Mouse (Mus musculus) right cerebral cortex, postnatal 36 days (tissue): ENCODE measurements at regions not wholly inside any gene's neighbourhood (a gene's known extent, or its start where the extent isn't known, plus 50 kb on each side); places are given as distances from the start of the nearest gene placed in this dataset.

ENCODE experiments used
- DNase-seq, 2 experiments: peaks; one replicate each; pipeline ENCODE4 v3.0.0; 2022; ENCODE audit warnings: low spot score in 2 of 2, mixed read lengths in 1 of 2

DNA sequence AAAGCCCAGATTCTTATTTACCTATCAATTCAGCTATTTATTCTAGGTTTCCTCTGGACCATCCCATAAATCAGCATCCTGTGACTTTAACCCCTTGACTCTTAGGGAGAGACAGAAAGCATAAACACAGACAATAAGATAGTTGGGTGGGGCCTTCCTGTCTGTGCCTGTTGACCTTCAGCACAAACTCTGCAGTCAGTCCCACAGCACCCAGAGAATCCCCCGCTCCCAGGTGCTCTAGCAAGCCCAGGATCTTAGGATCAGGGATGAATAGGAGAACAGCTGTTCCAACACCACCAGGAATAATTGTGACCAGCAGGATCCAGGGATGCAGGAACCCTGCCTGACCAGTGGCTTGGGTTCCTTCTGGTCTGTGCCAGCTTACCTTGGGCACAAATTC is 107.8 kb downstream of the Basp1 start:
- no peak for DNase-seq

DNA sequence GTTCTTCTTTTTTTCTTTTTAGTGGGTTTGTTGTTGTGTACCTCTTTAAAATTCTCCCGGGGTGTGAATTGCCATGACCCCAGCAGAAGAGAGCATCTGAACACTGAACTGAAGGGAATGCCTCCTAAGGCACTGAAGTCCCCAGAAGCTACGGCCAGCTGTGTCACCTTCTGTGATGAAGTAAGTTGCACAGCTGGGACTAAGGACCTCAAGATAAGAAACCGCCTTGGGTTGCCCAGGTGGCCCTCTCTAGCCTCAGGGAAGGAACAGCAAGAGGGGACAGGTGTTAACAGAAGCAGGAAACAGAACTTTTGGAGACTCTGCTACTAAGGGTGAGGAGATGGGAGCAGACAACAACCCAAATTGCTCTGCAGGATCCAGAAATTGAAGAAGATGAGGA is 110.2 kb downstream of the Basp1 start:
- no peak for DNase-seq

DNA sequence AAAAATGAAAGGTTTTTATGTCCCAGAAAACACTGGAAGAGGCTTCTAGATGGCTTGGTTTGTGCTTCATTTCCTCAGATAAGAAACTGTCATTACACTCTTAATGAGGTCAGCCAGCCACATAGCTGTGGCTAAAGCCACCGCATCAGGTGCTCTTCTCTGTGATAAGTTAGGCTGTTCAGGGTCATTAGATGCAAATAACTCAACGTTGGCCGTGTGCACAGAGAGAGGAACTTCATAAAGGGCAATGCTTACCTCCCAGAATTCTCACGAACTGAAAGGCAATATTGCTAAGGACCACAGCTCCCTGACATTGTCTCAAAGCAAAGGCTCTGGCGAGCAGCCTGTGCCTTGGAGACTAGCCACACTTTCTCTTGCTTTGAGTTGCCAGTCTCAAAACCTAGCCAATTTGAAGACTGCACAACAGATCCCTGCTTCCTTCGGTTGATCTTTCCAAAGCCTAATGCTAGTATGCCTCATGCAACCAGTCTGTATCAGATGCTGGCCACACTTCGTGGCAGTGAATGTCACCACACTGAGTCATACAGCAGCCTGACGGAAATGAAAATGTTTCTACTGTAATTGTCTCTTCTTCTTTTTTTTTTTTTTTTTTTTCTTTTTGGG is 110.8 kb downstream of the Basp1 start:
- no peak for DNase-seq

DNA sequence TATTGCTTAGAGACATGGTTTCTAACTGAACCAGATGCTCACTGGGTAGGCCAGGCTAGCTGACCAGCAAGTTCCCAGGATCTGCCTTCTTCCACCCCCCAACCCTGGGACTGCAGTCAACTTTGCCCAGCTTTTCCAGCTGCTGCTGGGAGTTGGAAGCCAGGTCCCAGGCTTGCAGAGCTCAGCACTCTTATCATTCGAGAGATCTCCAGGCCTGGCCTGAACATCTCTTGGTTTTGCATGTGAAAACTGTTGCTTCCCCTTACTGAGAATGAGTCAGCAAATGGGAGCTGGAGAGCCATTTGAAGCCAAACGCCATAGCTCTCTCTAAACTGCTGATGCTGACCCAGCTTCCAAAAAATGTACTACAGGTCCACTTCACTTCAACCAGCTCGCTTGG is 111.8 kb downstream of the Basp1 start:
- no peak for DNase-seq

DNA sequence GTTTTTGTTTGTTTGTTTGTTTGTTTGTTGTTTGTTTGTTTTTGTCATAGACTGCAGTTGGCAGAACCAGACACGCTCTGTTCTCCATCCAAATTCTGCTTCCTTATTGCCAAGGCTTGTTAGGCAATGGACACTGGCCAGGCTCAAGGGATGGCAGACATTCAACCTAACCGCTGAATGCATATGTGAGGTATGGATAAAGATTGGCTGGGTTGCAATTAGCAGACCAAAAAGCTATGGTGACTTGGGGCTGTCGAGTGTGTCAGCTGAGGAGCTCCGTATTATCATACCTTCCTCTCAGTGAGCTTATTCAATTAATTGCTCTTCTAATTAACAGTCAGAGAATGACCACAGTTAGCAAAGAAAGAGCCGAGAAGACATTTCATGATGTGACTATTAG is 116.3 kb downstream of the Basp1 start:
- no peak for DNase-seq

DNA sequence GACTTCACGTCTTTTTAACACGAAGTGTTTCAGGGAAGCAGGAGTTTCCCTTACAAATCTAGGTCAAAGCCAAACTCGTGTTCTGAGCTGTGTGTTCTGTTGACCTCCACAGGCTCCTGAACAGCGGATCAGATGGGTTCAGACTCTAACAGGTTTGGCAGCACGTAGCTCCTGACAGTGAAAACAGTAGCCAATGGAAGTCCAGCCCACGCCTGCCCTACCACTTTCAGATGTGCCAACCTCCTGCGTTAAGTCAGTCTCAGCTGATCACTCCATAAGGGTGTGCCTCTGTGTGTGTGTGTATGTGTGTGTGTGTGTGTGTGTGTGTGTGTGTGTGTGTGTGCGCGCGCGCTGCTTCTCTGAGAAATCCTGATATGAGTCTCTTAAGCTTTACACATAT is 116.8 kb downstream of the Basp1 start:
- no peak for DNase-seq

DNA sequence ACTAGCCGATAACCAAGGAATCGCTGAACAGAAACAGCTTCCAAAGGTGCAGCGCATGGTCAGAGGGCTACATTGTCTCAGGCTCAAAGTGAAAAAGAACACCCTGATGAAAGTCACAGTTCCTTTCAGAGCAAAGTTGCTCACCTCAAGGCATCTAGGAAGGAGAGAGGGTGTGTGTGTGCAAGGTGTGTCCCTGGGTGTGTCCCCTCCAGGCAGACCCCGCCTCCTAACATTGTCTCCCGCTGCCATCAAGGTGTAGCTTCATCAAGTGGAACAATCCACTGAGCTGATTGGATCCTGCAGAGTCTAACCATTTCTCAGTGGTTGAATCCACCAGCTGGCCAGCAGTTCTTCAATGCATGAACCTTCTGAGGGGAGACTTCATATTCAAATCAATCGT is 117.8 kb downstream of the Basp1 start:
- DNase-seq, result no peak

DNA sequence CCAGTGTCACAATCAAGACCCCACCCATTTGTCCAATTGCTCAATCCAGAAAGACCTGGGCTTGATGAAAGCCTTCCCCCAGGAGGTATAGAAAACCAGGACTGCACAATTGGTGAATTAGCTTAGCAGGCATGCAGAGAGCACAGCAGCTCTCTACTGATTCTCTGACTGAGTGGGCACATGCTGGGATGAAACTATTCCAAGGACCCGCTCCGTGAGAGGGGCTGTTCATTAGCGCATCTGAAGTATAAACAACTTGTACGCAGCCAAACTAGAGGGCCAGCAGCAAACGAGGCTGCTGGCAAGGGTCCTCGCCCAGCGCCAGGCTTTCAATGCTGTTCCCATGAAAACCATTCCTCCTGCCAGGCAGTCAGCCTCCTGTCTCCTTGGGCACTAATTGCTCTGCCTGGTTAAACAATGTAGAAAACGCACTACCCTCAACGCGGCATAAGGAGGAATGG is 122.3 kb downstream of the Basp1 start:
- DNase-seq, result peak; percentile 26 to 33

DNA sequence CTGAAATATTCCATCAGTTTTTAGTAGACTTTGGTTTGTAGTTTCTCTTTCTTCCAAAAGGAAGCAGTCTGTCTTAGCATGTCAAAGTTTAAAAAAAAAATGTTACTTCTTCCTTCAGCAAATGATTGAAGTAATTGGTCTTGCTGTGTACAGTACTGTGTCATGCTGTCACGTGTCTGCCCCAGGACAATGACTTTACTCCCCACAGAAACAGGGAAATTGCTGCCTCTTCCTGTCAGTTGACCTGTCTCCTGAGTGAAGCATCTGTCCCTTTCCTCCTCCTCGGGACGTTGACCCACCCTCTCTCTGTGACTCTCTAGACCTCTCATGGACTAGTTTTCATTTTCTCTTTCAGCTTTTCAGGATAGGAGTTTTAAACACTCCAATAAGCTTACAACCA is 125.7 kb downstream of the Basp1 start:
- DNase-seq, result no peak

DNA sequence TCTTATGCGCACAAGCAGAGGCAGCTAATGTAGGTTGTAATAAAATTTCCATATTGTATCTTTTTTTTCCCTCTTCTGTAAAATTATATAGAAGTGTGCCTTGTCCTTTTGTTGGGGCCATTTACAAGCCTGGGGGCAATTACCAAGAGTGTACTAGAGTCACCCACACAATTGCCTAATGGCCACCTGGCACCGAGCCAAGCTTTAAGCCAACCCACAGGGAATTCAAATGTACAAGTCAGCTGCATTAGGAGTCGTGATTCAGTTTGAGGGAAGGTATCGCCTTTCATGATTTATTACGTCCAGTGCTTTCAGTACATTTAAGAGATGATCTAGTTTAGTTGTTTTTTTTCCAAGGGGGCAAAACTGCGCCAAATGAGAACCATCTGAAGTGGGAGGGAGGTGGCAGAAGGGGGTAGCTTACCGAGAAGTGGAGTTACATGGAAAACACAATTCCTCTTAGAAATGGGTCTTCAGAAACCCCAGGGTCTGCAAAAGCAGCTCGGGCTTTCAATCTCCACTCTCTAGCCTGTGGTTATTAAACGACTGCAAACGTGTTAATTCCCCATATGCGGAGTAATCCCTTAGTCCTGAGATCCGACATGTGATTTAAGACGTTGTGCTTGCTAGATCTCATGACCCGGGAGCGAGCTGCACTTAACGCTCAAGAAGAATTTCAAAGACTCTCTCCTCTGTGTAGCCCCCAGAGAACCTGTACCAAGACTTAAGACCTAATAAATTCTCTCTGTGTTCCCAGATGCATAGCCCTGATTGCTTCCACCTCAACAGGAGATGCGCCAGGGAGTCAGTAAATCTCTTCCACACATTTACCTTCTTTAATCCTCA is 129.0 kb downstream of the Basp1 start:
- no peak for DNase-seq

DNA sequence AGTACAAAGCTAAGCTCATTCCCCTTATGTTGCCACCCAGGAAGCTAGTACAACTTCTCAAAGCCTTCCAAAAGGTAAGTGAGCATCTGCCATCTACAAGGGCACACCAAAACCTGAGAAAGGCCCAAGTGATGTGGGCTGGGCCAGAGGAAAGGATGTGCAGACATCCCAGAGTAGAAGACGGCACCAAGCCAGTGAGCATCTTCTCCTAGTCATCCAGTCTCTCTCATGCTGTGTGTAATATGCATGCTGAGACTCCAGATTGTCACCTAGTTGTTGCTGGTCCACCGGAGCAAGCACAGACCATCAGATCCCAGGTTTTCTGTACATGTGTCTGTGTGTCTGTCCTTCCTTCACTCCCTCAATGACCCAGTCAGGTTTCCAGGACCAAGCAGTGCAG is 129.9 kb downstream of the Basp1 start:
- no peak for DNase-seq

DNA sequence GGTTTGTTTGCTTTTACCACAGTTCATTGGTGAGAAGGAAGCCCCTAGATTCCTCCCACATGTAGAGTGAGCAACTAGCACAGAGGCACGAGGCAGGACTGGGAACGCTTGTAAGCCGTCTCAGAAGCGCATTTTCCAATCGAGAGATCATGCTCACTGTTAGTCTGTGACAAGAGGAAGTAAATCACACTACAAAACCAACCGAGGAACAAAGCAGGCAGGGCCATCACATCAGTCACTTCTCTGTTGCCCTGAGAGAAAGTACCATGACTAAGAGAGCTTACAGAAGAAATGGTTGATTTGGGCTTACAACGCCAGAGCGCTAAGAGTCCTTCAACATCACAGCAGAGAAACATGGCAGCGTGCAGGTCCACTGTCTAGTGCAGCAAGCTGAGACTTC is 131.2 kb downstream of the Basp1 start:
- no peak for DNase-seq

DNA sequence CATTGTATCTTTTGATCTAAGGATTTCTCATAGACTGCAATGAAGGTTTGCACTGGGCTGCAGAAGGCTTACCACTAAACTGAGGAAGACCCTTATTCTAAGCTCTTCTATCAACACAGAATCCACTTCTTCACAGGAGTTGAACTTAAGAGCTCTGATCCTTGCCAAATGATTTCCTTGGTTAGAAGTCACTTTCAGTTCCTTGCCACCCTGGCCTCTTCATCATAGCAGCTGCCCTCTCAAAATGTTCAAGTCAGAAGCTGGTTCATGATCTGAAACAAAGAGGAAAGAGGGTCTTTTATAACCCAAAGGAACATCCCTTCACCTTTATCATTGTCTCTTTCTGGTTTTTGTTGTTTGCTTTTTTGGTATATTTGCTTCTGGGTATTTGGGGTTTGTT is 131.6 kb downstream of the Basp1 start:
- no peak for DNase-seq

DNA sequence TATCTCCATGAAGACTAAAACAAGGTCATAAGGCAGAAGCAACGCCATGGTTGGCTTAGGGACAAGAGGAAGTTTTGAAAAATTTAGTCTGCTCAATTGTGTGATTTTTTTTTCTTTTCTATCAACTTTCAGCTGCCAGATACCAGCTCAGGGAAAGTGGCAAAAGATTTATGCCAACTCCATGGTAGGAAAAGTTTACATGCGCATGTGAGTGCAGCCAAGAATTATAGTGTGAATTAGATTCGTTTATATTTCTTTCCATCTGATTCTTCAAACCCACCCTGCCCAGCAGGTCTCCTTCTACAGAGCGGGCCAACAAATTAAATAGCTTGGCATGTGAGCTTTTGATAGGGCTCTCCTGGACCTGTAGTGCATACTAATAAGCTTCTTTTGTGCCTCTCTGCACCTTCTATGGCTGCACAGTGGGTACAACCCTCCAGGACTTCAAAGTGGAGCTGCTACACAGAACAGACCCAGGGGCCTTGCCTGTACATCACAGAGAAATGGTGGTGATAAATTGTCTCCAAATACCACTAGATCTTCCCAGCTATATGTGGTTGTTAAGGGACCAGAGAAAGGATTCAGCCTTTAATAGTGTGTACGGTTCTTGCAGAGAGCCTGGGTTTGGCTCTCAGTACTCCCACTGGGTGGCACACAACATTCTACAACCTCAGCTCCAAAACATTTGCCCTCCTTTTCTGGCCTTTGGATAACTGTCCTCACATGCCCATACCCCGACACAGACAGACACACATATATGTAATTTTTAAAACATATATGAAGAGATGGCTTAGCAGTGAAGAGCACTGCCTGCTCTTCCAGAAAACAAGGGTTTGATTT is 135.0 kb downstream of the Basp1 start:
- DNase-seq, result no peak

DNA sequence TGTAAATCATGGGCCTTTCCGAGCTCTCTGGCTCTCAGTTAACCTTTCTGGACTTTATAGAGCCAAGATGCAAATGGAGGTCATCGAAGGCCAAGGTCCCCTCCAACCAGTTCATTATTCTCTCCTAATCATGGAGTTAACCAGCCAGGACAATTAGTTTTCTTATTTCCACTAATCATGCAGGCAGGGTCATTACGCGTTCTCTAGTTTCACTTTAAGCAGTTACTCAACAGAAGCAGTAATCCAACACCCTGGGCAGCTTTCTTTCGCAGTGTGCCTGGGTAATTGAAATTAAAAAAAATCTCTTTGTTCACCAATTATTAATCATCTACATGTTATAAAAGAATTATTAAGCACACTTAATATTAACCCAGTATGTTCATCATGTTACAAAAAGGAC is 137.3 kb downstream of the Basp1 start:
- DNase-seq, result no peak

DNA sequence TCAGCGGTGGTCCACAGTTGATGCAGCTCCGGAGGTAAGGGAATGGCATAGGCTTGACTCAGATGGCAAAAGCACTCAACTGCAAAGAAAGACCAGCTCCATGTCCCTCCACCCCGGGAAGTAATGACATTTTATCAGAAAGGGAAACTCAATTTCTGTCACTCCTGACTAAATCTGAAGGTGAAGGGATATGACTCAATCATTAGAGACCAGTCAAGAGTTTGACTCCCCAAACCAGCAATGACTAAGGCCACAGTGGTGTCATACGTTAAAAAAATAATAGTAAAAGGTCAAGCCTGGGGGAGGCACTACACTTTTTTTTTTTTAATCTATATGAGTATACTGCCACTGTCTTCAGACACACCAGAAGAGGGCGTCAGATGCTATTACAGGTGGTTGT is 141.7 kb downstream of the Basp1 start:
- no peak for DNase-seq

DNA sequence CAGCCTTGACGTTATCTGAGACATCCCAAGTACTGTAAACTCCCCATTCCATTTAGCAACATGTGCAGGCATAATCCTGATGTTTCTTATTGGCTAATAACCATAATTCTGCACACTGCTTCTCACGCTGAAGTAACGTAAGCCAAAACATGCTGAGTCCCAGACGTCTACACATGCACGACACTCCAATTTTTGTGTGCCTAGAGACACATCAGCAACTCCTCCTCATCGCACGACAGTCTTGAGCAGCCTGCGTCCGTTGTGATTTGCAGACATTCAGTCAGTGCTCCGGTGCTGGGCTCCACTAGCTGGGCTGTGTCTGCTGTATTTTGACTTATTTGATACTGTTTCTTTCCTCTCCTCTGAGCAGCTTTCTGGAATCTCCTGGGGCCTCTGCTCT is 143.2 kb downstream of the Basp1 start:
- DNase-seq, result no peak

DNA sequence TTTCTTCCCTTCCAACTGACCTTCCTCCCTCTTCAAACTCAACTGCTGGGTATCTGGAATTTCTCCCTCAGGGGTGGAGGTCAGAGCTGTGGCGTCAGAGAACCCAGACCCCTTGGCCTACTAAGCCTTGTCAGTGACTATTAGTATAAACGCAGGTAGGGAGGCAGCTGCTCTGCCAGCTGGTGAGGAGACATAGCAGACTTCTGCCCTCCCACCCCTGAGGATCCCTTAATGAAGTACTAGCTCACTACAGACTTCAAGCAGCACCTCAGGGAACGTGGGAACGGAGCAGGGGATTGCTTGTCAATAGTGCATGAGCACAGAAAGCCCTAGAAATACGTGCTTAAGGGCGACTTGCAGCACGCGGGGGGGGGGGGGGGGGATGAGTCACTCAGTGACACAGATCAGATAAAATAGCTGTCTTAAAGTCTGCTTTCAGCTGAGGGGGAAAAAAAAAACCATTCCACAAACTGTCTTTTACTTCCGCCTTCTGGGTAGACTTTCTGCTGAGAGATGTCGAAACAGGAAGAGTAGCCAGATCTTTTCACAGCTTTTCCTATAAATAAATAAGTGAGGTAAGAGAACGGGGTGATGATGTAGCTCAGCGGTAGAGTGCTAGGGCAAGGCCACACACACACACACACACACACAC is 144.1 kb downstream of the Basp1 start:
- no peak for DNase-seq

DNA sequence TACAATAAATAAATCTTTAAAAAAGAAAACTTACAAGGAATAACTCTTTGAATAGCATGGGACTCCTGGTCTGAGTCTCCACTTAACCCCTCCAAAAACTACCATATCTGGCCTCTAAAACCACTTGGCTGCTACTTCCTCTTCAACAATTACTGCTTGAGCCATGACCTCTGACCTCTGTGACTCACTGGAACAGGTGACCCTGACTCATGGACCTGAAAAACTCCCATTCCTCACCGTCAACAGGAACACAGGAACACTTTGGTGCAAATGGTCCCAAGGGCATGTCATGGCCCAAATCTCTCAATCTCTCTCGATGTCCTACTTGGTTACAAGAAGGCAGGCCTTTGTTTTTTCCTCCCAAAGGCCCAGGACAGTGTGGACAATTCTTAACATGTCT is 145.1 kb downstream of the Basp1 start:
- DNase-seq, result no peak

DNA sequence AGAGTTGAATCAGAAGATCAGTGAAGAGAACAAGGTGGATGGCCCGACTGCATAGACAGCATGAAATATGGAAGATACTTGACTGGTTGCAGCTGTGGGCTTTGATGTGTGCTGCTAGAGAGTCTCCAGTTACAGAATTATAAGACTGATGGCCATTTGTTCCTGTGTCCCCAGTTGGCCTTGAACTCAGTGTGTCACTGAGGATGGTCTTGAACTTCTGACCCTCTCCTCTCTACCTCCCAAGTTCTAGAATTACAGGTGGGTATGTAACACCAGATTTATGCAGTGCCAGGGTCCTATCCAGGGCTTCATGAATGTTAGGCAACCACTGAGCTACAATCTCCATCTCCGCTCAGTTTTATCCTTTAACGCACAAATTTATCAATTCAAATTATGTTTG is 146.1 kb downstream of the Basp1 start:
- DNase-seq, result no peak

DNA sequence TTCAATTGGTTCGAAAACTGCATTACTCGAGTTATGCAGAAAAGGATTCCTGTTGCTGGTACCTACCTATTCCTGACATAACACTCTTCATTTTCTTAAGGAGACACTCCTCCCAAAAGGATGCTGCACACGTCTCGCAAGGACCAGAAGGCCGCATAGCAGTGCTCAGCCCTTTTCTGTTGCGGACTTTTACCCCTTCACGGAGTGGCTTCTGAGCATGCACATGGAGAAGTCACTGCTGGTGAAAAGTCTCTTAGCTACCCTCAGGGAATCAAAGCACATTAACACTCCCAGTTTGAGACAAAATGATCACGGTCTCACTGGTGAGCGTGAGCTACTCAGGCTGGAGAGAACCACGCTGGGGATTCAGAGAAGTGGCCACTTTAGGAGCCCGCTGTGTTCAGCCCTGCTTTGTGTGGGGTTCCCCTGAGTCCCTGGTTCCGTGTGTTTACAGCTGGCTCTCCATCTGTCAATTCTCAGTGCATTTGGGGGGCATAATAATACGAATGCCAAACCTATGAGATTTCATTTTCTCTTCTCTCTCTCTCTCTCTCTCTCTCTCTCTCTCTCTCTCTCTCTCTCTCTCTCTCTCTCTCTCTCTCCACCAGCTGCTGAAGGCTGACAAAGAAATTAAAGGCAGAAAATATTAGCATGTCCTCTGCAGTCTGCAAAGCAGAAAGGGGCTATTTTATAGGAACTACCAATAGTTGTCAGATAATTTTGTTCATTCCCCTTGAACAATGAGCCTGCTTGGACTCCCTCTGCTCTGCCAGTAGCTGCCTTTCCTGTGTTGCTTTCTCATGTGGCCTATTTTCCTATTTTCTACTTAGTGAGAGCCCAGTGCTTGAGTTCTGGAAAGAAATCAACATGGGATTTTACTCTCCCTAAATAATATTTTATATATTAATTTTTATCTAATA is 160.7 kb downstream of the Basp1 start:
- no peak for DNase-seq
